Mouse (Mus musculus) heart, postnatal 0 days (tissue): ENCODE measurements around the gene Lyar. TPM values are rescaled to one million over a fixed set of nuclear protein-coding genes. Genes with fewer than 3 reads are reported as not detected.

Experiments
- ATAC-seq: fragments of 200-750 bp; cut with Nextera tagmentation; 2 replicates; pipeline ENCODE4 v1.8.0; 2017; ENCODE audit warnings: low read depth, moderate number of reproducible peaks, moderate library complexity; ENCODE audit not compliant: insufficient read depth
- DNase-seq: peaks from one replicate; pipeline ENCODE4 v3.0.0-alpha.2; 2016; ENCODE audit warnings: low spot score
- H3K27ac ChIP-seq: fragments of 300-500 bp; sonication (generic); 2 replicates; pipeline ENCODE4 v1.5.1; 2014; ENCODE audit warnings: low read depth, mild to moderate bottlenecking
- H3K27me3 ChIP-seq: fragments of 300-500 bp; sonication (generic); 2 replicates; pipeline ENCODE4 v1.6.1; 2014; ENCODE audit warnings: low read length, mixed read lengths; ENCODE audit not compliant: control insufficient read depth, insufficient read depth
- H3K36me3 ChIP-seq: fragments of 300-500 bp; sonication (generic); replicated peaks from 2 replicates; pipeline ENCODE4 v1.6.1; 2014; ENCODE audit warnings: low read length, mixed read lengths; ENCODE audit not compliant: control insufficient read depth, insufficient read depth
- H3K4me1 ChIP-seq: fragments of 300-500 bp; sonication (generic); 2 replicates; pipeline ENCODE4 v1.6.1; 2014; ENCODE audit warnings: antibody characterized with exemption; ENCODE audit not compliant: control insufficient read depth, insufficient read depth
- H3K4me2 ChIP-seq: fragments of 300-500 bp; sonication (generic); 2 replicates; pipeline ENCODE4 v1.6.1; 2014; ENCODE audit warnings: low read depth, mild to moderate bottlenecking, low read length, moderate library complexity
- H3K4me3 ChIP-seq: fragments of 300-500 bp; sonication (generic); 2 replicates; pipeline ENCODE4 v1.5.1; 2014; ENCODE audit warnings: low read depth, low read length
- H3K9ac ChIP-seq: fragments of 300-500 bp; sonication (generic); replicated peaks from 2 replicates; pipeline ENCODE4 v1.6.1; 2014; ENCODE audit warnings: low read depth, low read length, mixed read lengths
- H3K9me3 ChIP-seq: fragments of 300-500 bp; sonication (generic); replicated peaks from 2 replicates; pipeline ENCODE4 v1.6.1; 2016; ENCODE audit warnings: low read length; ENCODE audit not compliant: control insufficient read depth
- CTCF ChIP-seq: IDR thresholded peaks from 2 replicates; pipeline ENCODE4 v1.5.1; 2016; ENCODE audit warnings: antibody characterized with exemption, control low read depth, low read depth
- EP300 ChIP-seq: IDR thresholded peaks from 2 replicates; pipeline ENCODE4 v1.6.1; 2016; ENCODE audit warnings: antibody characterized with exemption, low read depth
- WGBS: fragments of 180-500 bp; shearing (Covaris S2); extraction: QIAGEN DNeasy Blood & Tissue Kit; methylation state at CpG from one replicate; pipeline ENCODE4 v1.1.7; 2014; 5-methylcytosine and 5-hydroxymethylcytosine counted together
- polyA plus RNA-seq: library from polyadenylated mRNA; unstranded; fragments of >200 nt; fragmentation: Nextera tagmentation; extraction: Ambion mirVana; gene quantifications from 2 replicates; pipeline ENCODE4 v1.2.1, GENCODE M21; 2015
- total RNA-seq: library from RNA; depleted of rRNA; stranded (reverse); fragments of >200 nt; gene quantifications from 2 replicates; pipeline ENCODE4 v1.2.3, GENCODE M21; 2014; ENCODE audit warnings: low replicate concordance; rRNA removed

Lyar gene
- 5.6 and 13.6 TPM in 2 replicates for total RNA-seq
- polyA plus RNA-seq, result 36.5 and 42.1 TPM in 2 replicates

GRCm38 (mm10) chr5:38220328-38220912 is at the start of gene Lyar, which contains the start of gene Zbtb49:
Gene Lyar, plus strand, starts transcription at chr5:38220470.
Gene Zbtb49, minus strand, starts transcription at chr5:38220457.
- no peaks in the 10 kb centered on the region for H3K27me3 ChIP-seq
- ATAC-seq, result peak; percentile 95
- H3K4me2 ChIP-seq, result peak within 1 kb of the TSS; percentile 75
- DNase-seq, result peak; percentile 82
- TF ChIP-seq EP300, result no peak
- TF ChIP-seq CTCF, result no peak
- under 1% methylated on average over 54 of the region's 55 CpGs for WGBS
- peaks cover 9% of the 10 kb centered on the region for H3K36me3 ChIP-seq
- peak within 1 kb of the TSS; percentile 85 for H3K4me3 ChIP-seq
- peak within 1 kb of the TSS; percentile 54 for H3K27ac ChIP-seq
- no peaks in the 10 kb centered on the region for H3K9me3 ChIP-seq
- peaks cover 16% of the 10 kb centered on the region for H3K4me1 ChIP-seq
- H3K9ac ChIP-seq, result peak within 1 kb of the TSS; percentile 76

GRCm38 (mm10) chr5:38173766-38174165 is 46.5 kb upstream of the Lyar start:
- no peak for DNase-seq
- Histone ChIP-seq H3K9me3 (no peaks in the 10 kb centered on the region), H3K36me3 (no peaks in the 10 kb centered on the region), H3K4me2 (no peak overlapping the region), H3K9ac (no peak overlapping the region), H3K4me1 (no peaks in the 10 kb centered on the region), H3K27me3 (no peaks in the 10 kb centered on the region), H3K4me3 (no peak overlapping the region), H3K27ac (no peak overlapping the region)
- WGBS, result 38% methylated on average over 5 of the region's 5 CpGs
- TF ChIP-seq CTCF (no peak), EP300 (no peak)
- no peak for ATAC-seq

DNA sequence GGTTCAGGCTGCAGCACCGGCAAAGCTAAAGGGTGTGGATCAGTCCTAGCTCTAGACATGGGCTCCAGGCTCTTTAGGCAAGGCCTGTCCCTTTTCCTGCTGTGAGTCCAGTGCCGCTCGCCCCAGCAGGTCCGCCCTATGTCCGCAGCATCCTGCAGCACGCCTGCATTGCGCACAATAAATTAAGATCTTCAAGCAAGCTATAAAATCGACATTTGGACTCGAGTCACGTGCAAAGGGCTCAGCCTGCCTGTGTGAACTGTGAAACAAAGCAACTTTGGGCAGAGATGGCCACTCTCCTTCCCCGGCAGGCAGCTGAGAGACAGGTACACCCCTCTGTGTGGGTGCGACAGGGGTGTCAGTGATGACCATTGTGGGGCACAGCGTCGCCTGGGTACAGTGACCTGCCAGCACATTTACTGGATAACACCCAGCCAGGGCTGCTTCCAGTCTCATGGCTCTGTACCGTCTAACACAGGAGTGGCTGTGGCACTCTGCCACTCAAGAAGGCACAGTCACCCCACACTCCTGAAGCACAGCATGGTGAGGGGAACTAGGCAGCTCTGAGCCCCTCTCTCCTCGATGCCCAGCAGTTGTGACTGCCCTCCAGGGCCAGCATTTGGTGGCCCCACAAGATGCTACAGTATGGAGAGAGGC is 45.9 kb upstream of the Lyar start:
- Histone ChIP-seq H3K27me3 (no peaks in the 10 kb centered on the region), H3K9ac (no peak overlapping the region), H3K4me2 (no peak overlapping the region), H3K9me3 (no peaks in the 10 kb centered on the region), H3K27ac (no peak overlapping the region), H3K4me1 (no peaks in the 10 kb centered on the region), H3K36me3 (no peaks in the 10 kb centered on the region), H3K4me3 (no peak overlapping the region)
- TF ChIP-seq CTCF, result no peak
- WGBS, result 75% methylated on average over 16 of the region's 16 CpGs
- no peak for ATAC-seq
- no peak for DNase-seq

DNA sequence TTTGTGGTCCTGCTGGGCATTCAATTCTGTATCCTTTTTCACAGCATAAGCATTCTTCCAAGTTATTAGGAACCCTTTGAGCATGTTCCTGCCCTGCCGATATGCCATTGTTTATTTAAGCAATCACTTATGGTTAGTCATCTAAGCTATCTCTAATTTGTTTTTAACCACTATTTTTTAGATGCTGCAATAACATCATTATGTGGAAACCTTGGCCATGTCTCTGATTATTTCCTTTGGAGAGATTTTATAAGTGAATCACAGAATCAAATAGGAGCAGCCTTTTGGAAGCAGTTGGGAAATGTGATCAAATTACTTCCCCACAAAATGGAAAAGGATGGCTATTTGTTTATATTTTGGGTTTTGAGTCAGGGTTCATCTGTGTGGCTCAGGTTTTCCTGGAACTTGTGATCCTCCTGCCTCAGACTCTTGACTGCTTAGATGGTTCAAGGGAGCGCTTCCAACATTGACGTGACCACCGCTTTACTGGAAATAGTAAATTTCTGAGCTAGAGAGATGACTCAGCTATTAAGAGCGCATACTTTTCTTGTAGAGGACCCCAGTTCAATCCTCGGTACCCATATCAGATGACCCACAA is 35.5 kb upstream of the Lyar start:
- H3K9ac ChIP-seq, result no peak overlapping the region

GRCm38 (mm10) chr5:38187006-38187405 is 33.3 kb upstream of the Lyar start:
- H3K9ac ChIP-seq, result no peak overlapping the region
- no peak for DNase-seq
- H3K27ac ChIP-seq, result no peak overlapping the region
- H3K36me3 ChIP-seq, result no peaks in the 10 kb centered on the region
- no peaks in the 10 kb centered on the region for H3K4me1 ChIP-seq
- H3K9me3 ChIP-seq, result no peaks in the 10 kb centered on the region
- no peak for ATAC-seq
- H3K4me2 ChIP-seq, result no peak overlapping the region
- WGBS, result 77% methylated on average over 2 of the region's 2 CpGs
- no peaks in the 10 kb centered on the region for H3K27me3 ChIP-seq
- TF ChIP-seq CTCF, result no peak
- H3K4me3 ChIP-seq, result no peak overlapping the region

More for the DNA sequence above, 35.5 kb upstream of the Lyar start:
- no peaks in the 10 kb centered on the region for H3K4me1 ChIP-seq
- no peak overlapping the region for H3K4me2 ChIP-seq
- DNase-seq (no peak), ATAC-seq (no peak)
- H3K9me3 ChIP-seq, result no peaks in the 10 kb centered on the region
- WGBS, result 73% methylated on average over 6 of the region's 6 CpGs
- H3K27ac ChIP-seq, result no peak overlapping the region
- no peaks in the 10 kb centered on the region for H3K27me3 ChIP-seq
- no peak overlapping the region for H3K4me3 ChIP-seq
- no peak for TF ChIP-seq EP300
- no peak for TF ChIP-seq CTCF
- H3K36me3 ChIP-seq, result no peaks in the 10 kb centered on the region
